Mouse (Mus musculus) CH12.LX (cell line): ENCODE results near the gene Slc7a15.

Source experiments
- CHD1 ChIP-seq: IDR thresholded peaks from 2 replicates; pipeline ENCODE4 v1.6.1; 2012; ENCODE audit warnings: low read depth, low read length, improper control_type of control experiment, inconsistent platforms
- CHD2 ChIP-seq: IDR thresholded peaks from 2 replicates; pipeline ENCODE4 v1.6.1; 2011; ENCODE audit warnings: low read length, improper control_type of control experiment
- CTCF ChIP-seq, 2 experiments: IDR thresholded peaks in 1 of 2; conservative IDR thresholded peaks in 1 of 2; 2 replicates each; pipeline ENCODE4 v1.5.1; 2011 to 2012; ENCODE audit warnings: low read depth in 2 of 2, low read length in 2 of 2, improper control_type of control experiment in 1 of 2, inconsistent platforms in 1 of 2, mild to moderate bottlenecking in 1 of 2, moderate library complexity in 1 of 2
- EP300 ChIP-seq: IDR thresholded peaks from 2 replicates; pipeline ENCODE4 v1.6.1; 2011; ENCODE audit warnings: low read length, improper control_type of control experiment
- MAFK ChIP-seq: IDR thresholded peaks from 2 replicates; pipeline ENCODE4 v1.6.1; 2011; ENCODE audit warnings: low read length, improper control_type of control experiment; ENCODE audit not compliant: insufficient replicate concordance
- MXI1 ChIP-seq: IDR thresholded peaks from 2 replicates; pipeline ENCODE4 v1.6.1; 2011; ENCODE audit warnings: mild to moderate bottlenecking, low read depth, low read length, improper control_type of control experiment
- NELFE ChIP-seq: IDR thresholded peaks from 2 replicates; pipeline ENCODE4 v1.6.1; 2011; ENCODE audit warnings: low read depth, low read length, improper control_type of control experiment
- RCOR1 ChIP-seq: conservative IDR thresholded peaks from 2 replicates; pipeline ENCODE4 v1.6.1; 2012; ENCODE audit warnings: low read depth, mild to moderate bottlenecking, inconsistent platforms, low read length, improper control_type of control experiment
- SIN3A ChIP-seq: IDR thresholded peaks from 2 replicates; pipeline ENCODE4 v1.6.1; 2012; ENCODE audit warnings: low read length, improper control_type of control experiment, inconsistent platforms
- UBTF ChIP-seq: IDR thresholded peaks from 2 replicates; pipeline ENCODE4 v1.6.1; 2012; ENCODE audit warnings: low read depth, mild to moderate bottlenecking, inconsistent platforms, low read length, improper control_type of control experiment, moderate library complexity
- USF1 ChIP-seq: IDR thresholded peaks from 2 replicates; pipeline ENCODE4 v1.6.1; 2014; ENCODE audit warnings: low read depth, mild to moderate bottlenecking, inconsistent platforms, low read length, improper control_type of control experiment
- USF2 ChIP-seq: conservative IDR thresholded peaks from 2 replicates; pipeline ENCODE4 v1.6.1; 2011; ENCODE audit warnings: low read depth, low read length, improper control_type of control experiment

DNA sequence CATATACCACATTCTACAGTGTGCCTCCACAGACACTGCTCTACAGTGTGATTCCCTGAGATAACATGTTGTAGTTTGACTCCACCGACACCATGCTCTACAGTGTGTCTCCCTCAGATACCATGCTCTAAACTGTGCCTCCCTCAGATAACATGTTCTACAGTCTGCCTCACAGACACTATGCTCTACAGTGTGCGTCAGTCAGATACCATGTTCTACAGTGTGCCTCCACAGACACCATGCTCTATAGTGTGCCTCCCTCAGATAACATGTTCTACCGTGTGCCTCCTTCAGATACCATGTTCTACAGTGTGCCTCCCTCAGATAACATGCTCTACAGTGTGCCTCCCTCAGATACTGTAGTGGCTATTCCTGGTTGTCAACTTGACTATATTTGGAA is 10.2 kb upstream of the Slc7a15 start:
- no peak for TF ChIP-seq CTCF (conservative IDR thresholded peaks at IDR 0.05 in 1 of 2, IDR thresholded peaks at IDR 0.05 in 1 of 2; ENCODE audit: low read depth in 2 of 2, low read length in 2 of 2)
- no peak for TF ChIP-seq UBTF
- TF ChIP-seq NELFE = no peak
- no peak for TF ChIP-seq RCOR1
- no peak for TF ChIP-seq USF1
- no peak for TF ChIP-seq EP300
- no peak for TF ChIP-seq SIN3A
- TF ChIP-seq MXI1 = no peak
- TF ChIP-seq CHD2 = no peak
- TF ChIP-seq CHD1 = no peak
- no peak for TF ChIP-seq MAFK
- no peak for TF ChIP-seq USF2
